Mouse (Mus musculus) forebrain, embryonic 11.5 days (tissue): ENCODE measurements around the gene Plcb1. TPM values are rescaled to one million over a fixed set of nuclear protein-coding genes. Genes with fewer than 3 reads are reported as not detected.

Experiments
- ATAC-seq: fragments of 200-750 bp; cut with Nextera tagmentation; replicated peaks from 2 replicates; pipeline ENCODE4 v1.8.0; 2017; ENCODE audit warnings: moderate TSS enrichment; ENCODE audit not compliant: low FRiP score
- DNase-seq: peaks from one replicate; pipeline ENCODE4 v3.0.0-alpha.2; 2017; ENCODE audit warnings: low spot score
- H3K27ac ChIP-seq: fragments of 300-500 bp; sonication (generic); 2 replicates; pipeline ENCODE4 v1.5.1; 2014; ENCODE audit warnings: low read depth, low read length
- H3K27me3 ChIP-seq: fragments of 300-500 bp; sonication (generic); 2 replicates; pipeline ENCODE4 v1.6.1; 2014; ENCODE audit warnings: mild to moderate bottlenecking, low read length, mixed read lengths; ENCODE audit not compliant: control insufficient read depth, insufficient read depth
- H3K36me3 ChIP-seq: fragments of 300-500 bp; sonication (generic); 2 replicates; pipeline ENCODE4 v1.6.1; 2014; ENCODE audit warnings: mild to moderate bottlenecking, low read length, moderate library complexity, mixed read lengths; ENCODE audit not compliant: control insufficient read depth, insufficient read depth
- H3K4me1 ChIP-seq: fragments of 300-500 bp; sonication (generic); replicated peaks from 2 replicates; pipeline ENCODE4 v1.6.1; 2014; ENCODE audit warnings: low read length, mixed read lengths; ENCODE audit not compliant: control insufficient read depth, insufficient read depth
- H3K4me2 ChIP-seq: fragments of 300-500 bp; sonication (generic); 2 replicates; pipeline ENCODE4 v1.6.1; 2014; ENCODE audit warnings: low read depth, mild to moderate bottlenecking, low read length, moderate library complexity, mixed read lengths; ENCODE audit not compliant: severe bottlenecking
- H3K4me3 ChIP-seq: fragments of 300-500 bp; sonication (generic); 2 replicates; pipeline ENCODE4 v1.5.1; 2014; ENCODE audit warnings: low read depth, low read length
- H3K9ac ChIP-seq: fragments of 300-500 bp; sonication (generic); 2 replicates; pipeline ENCODE4 v1.6.1; 2014; ENCODE audit warnings: low read length
- H3K9me3 ChIP-seq: fragments of 300-500 bp; sonication (generic); 2 replicates; pipeline ENCODE4 v1.6.1; 2016; ENCODE audit warnings: low read length, mixed read lengths; ENCODE audit not compliant: control insufficient read depth
- WGBS: fragments of 180-500 bp; shearing (Covaris S2); extraction: QIAGEN DNeasy Blood & Tissue Kit; methylation state at CpG from one replicate; pipeline ENCODE4 v1.1.7; 2014; 5-methylcytosine and 5-hydroxymethylcytosine counted together
- polyA plus RNA-seq: library from polyadenylated mRNA; unstranded; fragments of >200 nt; fragmentation: Nextera tagmentation; extraction: Ambion mirVana; gene quantifications from 2 replicates; pipeline ENCODE4 v1.2.1, GENCODE M21; 2014

Plcb1 gene
- polyA plus RNA-seq, 1 experiment from 2014 or later, result 12.8 TPM

DNA sequence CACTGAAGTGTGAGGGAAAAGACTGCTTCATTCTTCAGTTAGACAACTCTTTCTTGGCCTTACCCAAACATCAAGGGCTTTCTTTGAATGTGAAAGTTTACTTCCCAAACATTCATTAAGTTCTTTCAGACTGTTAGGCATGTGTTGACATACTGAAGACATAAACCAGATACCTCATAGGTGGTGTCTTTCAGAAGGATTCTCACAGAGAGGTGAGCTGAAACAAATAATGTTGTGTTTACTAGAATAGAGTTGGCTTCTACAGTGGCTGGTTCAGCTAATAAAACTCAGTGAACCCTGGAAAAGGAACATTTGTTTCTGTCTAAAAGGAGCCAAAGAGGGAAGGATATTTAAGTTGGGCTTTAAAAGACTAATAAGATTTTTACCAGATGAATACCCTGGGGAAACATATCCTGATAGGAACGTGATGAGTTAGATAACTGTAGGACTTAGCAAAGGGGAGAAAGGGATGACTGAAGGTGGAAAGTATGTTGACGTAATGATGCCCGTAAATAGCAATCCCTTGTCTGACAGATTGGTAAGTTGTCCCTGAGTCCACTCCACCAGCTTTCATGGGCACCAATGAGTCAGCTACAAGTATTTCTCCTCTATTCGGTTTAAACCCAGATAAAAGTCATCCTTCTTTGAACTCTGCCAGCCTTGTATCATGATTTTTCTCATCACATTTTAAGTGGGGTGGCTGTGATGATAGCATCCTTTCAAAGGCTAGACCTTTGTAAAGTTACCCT is 265.8 kb downstream of the Plcb1 start:
- Histone ChIP-seq H3K4me3 (no peak overlapping the region), H3K4me1 (no peaks in the 10 kb centered on the region), H3K27me3 (no peaks in the 10 kb centered on the region), H3K9ac (no peak overlapping the region), H3K9me3 (no peaks in the 10 kb centered on the region), H3K27ac (no peak overlapping the region), H3K4me2 (no peak overlapping the region), H3K36me3 (no peaks in the 10 kb centered on the region)
- DNase-seq (no peak), ATAC-seq (no peak)
- 91% methylated on average over 4 of the region's 4 CpGs for WGBS

GRCm38 (mm10) chr2:135053391-135053790 is 267.5 kb downstream of the Plcb1 start:
- no peak overlapping the region for H3K9ac ChIP-seq
- no peaks in the 10 kb centered on the region for H3K36me3 ChIP-seq
- H3K4me2 ChIP-seq, result no peak overlapping the region
- ATAC-seq (no peak), DNase-seq (no peak)
- H3K4me3 ChIP-seq, result no peak overlapping the region
- no peaks in the 10 kb centered on the region for H3K9me3 ChIP-seq
- no peaks in the 10 kb centered on the region for H3K27me3 ChIP-seq
- H3K27ac ChIP-seq, result no peak overlapping the region
- 90% methylated on average over 3 of the region's 3 CpGs for WGBS
- H3K4me1 ChIP-seq, result no peaks in the 10 kb centered on the region

DNA sequence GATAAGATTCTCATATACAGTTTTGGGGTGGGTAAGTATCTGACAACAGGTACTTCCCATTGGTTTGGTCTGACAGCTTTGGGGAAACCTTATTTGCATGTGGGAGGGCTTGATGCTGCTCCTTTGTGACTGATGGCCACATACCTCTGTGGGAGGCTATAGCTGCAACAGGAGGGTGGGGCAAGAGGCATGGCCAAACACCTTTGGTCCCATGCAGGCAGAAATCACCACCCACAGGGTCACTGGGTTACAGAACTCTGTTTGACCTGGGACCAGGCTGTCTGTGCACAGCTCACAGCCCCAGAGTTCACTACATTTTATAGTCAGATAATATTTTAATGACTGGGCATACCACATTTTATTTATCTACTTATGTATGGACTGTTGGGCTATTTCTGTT is 281.6 kb downstream of the Plcb1 start:
- DNase-seq, result no peak

DNA sequence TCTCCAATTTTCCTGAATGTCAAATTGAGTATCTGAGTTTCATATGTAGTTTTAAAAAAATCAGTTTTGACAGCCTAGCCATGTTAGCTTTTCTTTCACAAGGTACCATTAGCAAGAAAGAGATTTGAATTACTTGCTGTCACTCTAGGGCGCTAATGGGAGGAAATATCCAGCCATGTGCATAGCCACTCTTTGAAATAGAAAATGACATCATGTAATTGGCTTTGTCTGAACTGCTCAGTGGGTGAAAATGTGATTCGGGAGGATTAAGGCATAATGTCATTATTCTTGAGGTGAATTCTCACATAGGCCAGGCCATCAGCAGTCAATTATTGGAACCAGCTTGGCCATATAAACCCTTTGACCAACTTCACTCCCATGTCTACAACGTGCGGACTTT is 285.5 kb downstream of the Plcb1 start:
- no peaks in the 10 kb centered on the region for H3K36me3 ChIP-seq
- 53% methylated on average over 4 of the region's 4 CpGs for WGBS
- H3K4me2 ChIP-seq, result no peak overlapping the region
- no peaks in the 10 kb centered on the region for H3K27me3 ChIP-seq
- H3K4me1 ChIP-seq, result no peaks in the 10 kb centered on the region
- ATAC-seq (peak; percentile 61), DNase-seq (no peak)
- no peak overlapping the region for H3K4me3 ChIP-seq
- H3K9me3 ChIP-seq, result no peaks in the 10 kb centered on the region
- no peak overlapping the region for H3K27ac ChIP-seq
- H3K9ac ChIP-seq, result no peak overlapping the region

More for the DNA sequence above, 281.6 kb downstream of the Plcb1 start:
- H3K27me3 ChIP-seq, result no peaks in the 10 kb centered on the region
- H3K27ac ChIP-seq, result no peak overlapping the region
- no peak overlapping the region for H3K4me3 ChIP-seq
- no peaks in the 10 kb centered on the region for H3K4me1 ChIP-seq
- no peak overlapping the region for H3K9ac ChIP-seq
- no peak for ATAC-seq
- no peaks in the 10 kb centered on the region for H3K36me3 ChIP-seq
- H3K4me2 ChIP-seq, result no peak overlapping the region
- no peaks in the 10 kb centered on the region for H3K9me3 ChIP-seq

DNA sequence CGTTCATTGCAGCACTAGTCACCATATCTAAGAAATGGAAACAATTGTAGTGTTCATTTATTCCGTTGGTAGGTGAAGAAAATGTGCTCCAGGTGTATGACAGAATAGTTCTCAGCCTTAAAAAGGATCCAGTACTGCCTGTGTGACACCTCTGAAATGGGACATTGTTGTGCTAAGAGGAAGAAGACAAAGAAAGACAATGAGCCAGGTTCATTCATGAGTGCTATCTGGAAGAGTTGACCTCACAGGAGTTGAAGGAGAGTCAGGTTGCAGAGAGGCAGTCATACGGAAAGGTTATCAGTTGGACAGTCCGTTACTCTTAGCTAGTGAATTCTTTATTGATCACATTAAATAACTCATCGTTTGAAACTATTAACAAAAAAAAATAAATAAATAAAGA is 286.6 kb downstream of the Plcb1 start:
- no peak overlapping the region for H3K4me3 ChIP-seq
- H3K4me1 ChIP-seq, result no peaks in the 10 kb centered on the region
- H3K27ac ChIP-seq, result no peak overlapping the region
- no peak for DNase-seq
- no peak overlapping the region for H3K9ac ChIP-seq
- H3K9me3 ChIP-seq, result no peaks in the 10 kb centered on the region
- H3K4me2 ChIP-seq, result no peak overlapping the region
- H3K27me3 ChIP-seq, result no peaks in the 10 kb centered on the region
- no peak for ATAC-seq
- 80% methylated on average over 5 of the region's 5 CpGs for WGBS
- H3K36me3 ChIP-seq, result no peaks in the 10 kb centered on the region

DNA sequence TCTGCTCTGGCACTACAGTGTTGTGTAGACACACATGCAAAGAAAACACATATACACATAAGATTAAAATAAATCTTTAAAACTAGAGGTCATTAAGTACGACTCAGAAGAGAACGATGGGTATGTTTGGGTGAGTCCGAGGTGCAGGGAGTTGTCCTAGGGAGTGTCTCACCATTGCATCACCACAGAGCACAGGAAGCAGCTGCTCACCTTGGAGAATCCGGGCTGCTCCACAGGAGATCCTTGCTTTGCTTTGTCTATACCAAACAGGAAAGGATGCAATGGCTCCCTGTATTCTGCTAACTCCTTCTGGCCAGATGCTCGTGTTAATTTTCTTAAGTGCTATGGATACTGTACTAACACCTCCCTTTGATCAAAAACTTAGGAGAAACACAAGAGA is 287.1 kb downstream of the Plcb1 start:
- no peaks in the 10 kb centered on the region for H3K36me3 ChIP-seq
- H3K4me2 ChIP-seq, result no peak overlapping the region
- H3K27ac ChIP-seq, result no peak overlapping the region
- no peaks in the 10 kb centered on the region for H3K27me3 ChIP-seq
- 82% methylated on average over 5 of the region's 5 CpGs for WGBS
- no peaks in the 10 kb centered on the region for H3K4me1 ChIP-seq
- no peaks in the 10 kb centered on the region for H3K9me3 ChIP-seq
- DNase-seq (no peak), ATAC-seq (no peak)
- no peak overlapping the region for H3K4me3 ChIP-seq
- no peak overlapping the region for H3K9ac ChIP-seq

GRCm38 (mm10) chr2:135075375-135075774 is 289.5 kb downstream of the Plcb1 start:
- Histone ChIP-seq H3K9ac (no peak overlapping the region), H3K36me3 (no peaks in the 10 kb centered on the region), H3K4me1 (no peaks in the 10 kb centered on the region), H3K4me2 (no peak overlapping the region), H3K27me3 (no peaks in the 10 kb centered on the region), H3K9me3 (no peaks in the 10 kb centered on the region), H3K4me3 (no peak overlapping the region), H3K27ac (no peak overlapping the region)
- DNase-seq (no peak), ATAC-seq (no peak)
- 89% methylated on average over 1 of the region's 1 CpGs for WGBS

DNA sequence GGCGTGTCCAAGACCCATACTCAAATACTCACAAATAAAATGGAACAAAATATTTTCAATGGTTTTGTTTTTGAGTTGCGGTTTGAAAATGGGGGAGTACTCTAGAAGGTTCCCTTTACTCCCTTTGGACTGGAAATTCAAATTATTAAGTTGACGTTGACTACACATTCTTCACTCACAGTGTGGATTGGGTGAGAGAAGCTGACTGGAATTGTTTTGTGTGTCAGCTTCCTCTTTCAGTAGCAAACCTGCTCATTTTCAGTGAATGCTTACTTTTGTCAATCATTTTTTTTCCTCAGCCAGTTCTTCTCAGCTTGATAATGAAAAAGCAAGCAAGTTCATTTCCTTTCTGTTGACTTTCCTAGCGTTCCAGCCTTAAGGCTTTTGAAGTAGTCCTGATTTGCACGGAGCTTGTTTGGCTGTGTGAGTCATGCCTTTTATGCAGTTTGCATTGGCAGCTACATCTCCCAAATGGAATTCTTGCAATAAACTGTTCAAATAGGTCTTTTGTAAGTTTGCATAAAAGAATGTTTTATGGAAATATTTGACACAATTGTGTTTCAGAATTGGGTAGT is 306.8 kb downstream of the Plcb1 start:
- DNase-seq (no peak), ATAC-seq (no peak)
- no peaks in the 10 kb centered on the region for H3K36me3 ChIP-seq
- H3K9ac ChIP-seq, result no peak overlapping the region
- no peak overlapping the region for H3K4me2 ChIP-seq
- WGBS, result 77% methylated on average over 5 of the region's 5 CpGs
- H3K27me3 ChIP-seq, result no peaks in the 10 kb centered on the region
- H3K4me3 ChIP-seq, result no peak overlapping the region
- no peak overlapping the region for H3K27ac ChIP-seq
- no peaks in the 10 kb centered on the region for H3K4me1 ChIP-seq
- H3K9me3 ChIP-seq, result no peaks in the 10 kb centered on the region

- no peaks in the 10 kb centered on the region for H3K36me3 ChIP-seq
- H3K4me1 ChIP-seq, result no peaks in the 10 kb centered on the region
- DNase-seq (no peak), ATAC-seq (0 out of 2 replicates have a peak, but pooled peaks have one; percentile 40)
- WGBS, result 65% methylated on average over 4 of the region's 4 CpGs
- H3K4me2 ChIP-seq, result no peak overlapping the region
- no peaks in the 10 kb centered on the region for H3K9me3 ChIP-seq
- no peak overlapping the region for H3K4me3 ChIP-seq
- no peak overlapping the region for H3K27ac ChIP-seq
- H3K27me3 ChIP-seq, result no peaks in the 10 kb centered on the region
- no peak overlapping the region for H3K9ac ChIP-seq
Measured at GRCm38 (mm10) chr2:135101292-135101691, 315.4 kb downstream of the Plcb1 start.
